Mouse (Mus musculus) C2C12 (cell line): ENCODE results near the gene Kif13a.

Experiments
- CTCF ChIP-seq: IDR thresholded peaks from one replicate; pipeline ENCODE4 v1.5.1; 2011; ENCODE audit not compliant: control insufficient read depth, insufficient read depth, insufficient read length
- MAX ChIP-seq: IDR thresholded peaks from one replicate; pipeline ENCODE4 v1.6.1; 2011; ENCODE audit warnings: mild to moderate bottlenecking, control low read depth

GRCm38 (mm10) chr13:46718893-46719400 lies 210.7 kb downstream of the Kif13a start:
- no peak for TF ChIP-seq CTCF
- no peak for TF ChIP-seq MAX
